Mouse (Mus musculus): ENCODE results near the gene Gnpnat1. TPM values are rescaled to one million over a fixed set of nuclear protein-coding genes. Genes with fewer than 3 reads are reported as not detected.

The Gnpnat1 gene
- polyA plus RNA-seq, 1 experiment from 2014 or later: 29.2 TPM

DNA sequence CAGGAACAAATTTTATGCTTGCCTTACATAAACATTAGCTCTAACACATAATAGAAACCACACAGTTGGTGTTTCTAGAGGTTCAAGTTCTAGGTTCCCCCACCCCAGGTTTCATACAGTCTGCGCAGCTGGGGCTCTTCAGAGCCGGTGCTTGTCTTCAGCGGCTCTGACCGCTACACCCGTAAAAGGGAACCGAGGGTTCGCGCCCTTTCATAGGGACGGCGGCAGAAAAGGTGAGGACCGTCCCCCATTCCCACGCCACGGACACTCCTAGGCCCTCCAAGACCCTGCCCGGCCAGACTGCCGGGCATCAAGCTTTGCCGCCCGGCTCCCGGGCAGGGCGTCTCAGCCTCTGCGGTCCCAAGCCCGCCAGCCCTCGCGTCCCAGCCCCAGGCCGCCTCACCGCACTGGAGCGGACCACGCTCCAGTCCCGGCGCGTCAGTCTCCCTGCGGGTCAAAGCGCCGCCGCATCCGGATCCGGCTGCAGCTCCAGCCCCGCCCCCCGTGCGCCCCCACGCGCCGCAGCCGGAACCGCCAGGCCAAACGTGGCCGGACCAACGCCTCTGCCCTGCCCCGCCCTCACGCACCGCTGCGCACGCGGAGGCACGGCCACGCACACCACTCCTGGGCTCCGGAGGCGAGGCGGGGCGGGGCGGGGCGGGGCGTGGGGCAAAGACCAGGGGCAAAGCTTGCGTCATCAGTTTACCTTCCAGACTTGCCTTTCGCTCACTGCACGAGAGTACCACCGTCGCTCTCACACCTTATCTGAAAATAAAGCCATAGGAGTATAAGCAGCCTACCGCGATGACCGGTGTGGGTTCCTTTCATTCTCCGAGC is 16.1 kb downstream of the Gnpnat1 start:
- Histone ChIP-seq H3K36me3 (no peaks in the 10 kb centered on the region), H3K27ac (peak overlapping the region; percentile 57), H3K27me3 (no peaks in the 10 kb centered on the region), H3K4me1 (replicated peaks) (peaks cover 12% of the 10 kb centered on the region), H3K9me3 (no peaks in the 10 kb centered on the region), H3K4me3 (replicated peaks) (peak overlapping the region; percentile 82), H3K9ac (replicated peaks) (peak overlapping the region; percentile 93), H3K4me2 (replicated peaks) (peak overlapping the region; percentile 83)
- under 1% methylated on average over 71 of the region's 71 CpGs for WGBS
- ATAC-seq: peak; percentile 98

DNA sequence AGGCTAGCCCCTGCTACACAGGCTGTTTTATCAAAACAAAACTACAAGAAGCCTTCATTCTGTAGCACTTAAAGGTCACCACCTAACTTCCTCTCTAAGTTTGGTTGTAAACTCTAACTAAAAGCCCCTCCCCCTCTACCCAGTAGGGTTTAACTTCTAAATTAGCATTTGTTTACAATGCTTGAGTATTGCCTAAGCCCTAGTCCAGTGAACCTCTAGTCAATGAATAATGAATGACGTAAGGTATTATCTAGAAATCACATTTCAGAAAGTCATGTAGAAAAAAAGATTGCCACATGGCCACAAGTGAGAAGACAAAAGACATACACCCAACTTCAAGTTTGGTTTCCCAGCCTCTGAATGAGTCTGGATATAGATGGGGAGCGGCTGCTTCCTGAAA is 17.2 kb downstream of the Gnpnat1 start:
- Histone ChIP-seq H3K9ac (replicated peaks) (no peak overlapping the region), H3K9me3 (no peaks in the 10 kb centered on the region), H3K4me1 (replicated peaks) (peaks cover 12% of the 10 kb centered on the region), H3K27ac (no peak overlapping the region), H3K36me3 (0 out of 2 replicates have a peak, but pooled peaks cover 2% of the 10 kb centered on the region), H3K4me2 (replicated peaks) (peak overlapping the region; percentile 83), H3K4me3 (replicated peaks) (peak overlapping the region; percentile 82), H3K27me3 (no peaks in the 10 kb centered on the region)
- WGBS: 12% methylated on average over 2 of the region's 2 CpGs
- no peak for ATAC-seq

DNA sequence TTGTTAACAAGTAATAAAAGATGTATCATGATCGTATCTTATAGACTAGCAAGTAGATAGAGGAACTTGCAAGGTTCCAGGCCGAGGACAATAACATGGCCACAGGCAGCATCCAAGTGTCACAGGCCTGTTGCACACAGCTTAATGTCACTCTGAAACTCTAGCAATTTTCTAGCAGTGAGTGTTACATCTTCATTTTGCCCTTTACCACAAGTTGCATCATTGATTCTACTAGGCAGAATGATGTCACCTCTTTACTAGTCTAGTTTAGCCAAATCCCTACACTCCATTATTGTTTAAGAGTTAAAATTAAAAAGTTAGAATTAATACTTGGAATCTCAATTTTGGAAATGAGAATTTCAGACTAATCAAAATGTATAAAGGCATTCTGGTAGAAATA is 19.1 kb downstream of the Gnpnat1 start:
- H3K4me1 ChIP-seq (replicated peaks): peaks cover 12% of the 10 kb centered on the region
- WGBS: 93% methylated on average over 2 of the region's 2 CpGs
- no peaks in the 10 kb centered on the region for H3K9me3 ChIP-seq
- no peak overlapping the region for H3K4me2 ChIP-seq (replicated peaks)
- peaks cover 9% of the 10 kb centered on the region for H3K36me3 ChIP-seq
- H3K4me3 ChIP-seq (replicated peaks): no peak overlapping the region
- H3K27ac ChIP-seq: no peak overlapping the region
- H3K27me3 ChIP-seq: no peaks in the 10 kb centered on the region
- ATAC-seq: no peak
- no peak overlapping the region for H3K9ac ChIP-seq (replicated peaks)

- H3K4me3 ChIP-seq (replicated peaks): no peak overlapping the region
- H3K36me3 ChIP-seq: peaks cover 28% of the 10 kb centered on the region
- H3K4me2 ChIP-seq (replicated peaks): no peak overlapping the region
- ATAC-seq: no peak
- no peak overlapping the region for H3K27ac ChIP-seq
- peaks cover 6% of the 10 kb centered on the region for H3K4me1 ChIP-seq (replicated peaks)
- 83% methylated on average over 4 of the region's 4 CpGs for WGBS
- H3K9ac ChIP-seq (replicated peaks): no peak overlapping the region
- H3K27me3 ChIP-seq: no peaks in the 10 kb centered on the region
- H3K9me3 ChIP-seq: no peaks in the 10 kb centered on the region
Measured at GRCm38 (mm10) chr14:45382912-45383311, 21.8 kb downstream of the Gnpnat1 start.

- H3K9ac ChIP-seq (replicated peaks): no peak overlapping the region
- WGBS: 81% methylated on average over 6 of the region's 6 CpGs
Measured at GRCm38 (mm10) chr14:45380756-45381155, 24.0 kb downstream of the Gnpnat1 start.

GRCm38 (mm10) chr14:45378771-45379170 is 25.9 kb downstream of the Gnpnat1 start:
- Histone ChIP-seq H3K27me3 (no peaks in the 10 kb centered on the region), H3K9me3 (no peaks in the 10 kb centered on the region), H3K4me1 (replicated peaks) (no peaks in the 10 kb centered on the region), H3K9ac (replicated peaks) (no peak overlapping the region), H3K27ac (no peak overlapping the region), H3K4me2 (replicated peaks) (no peak overlapping the region), H3K36me3 (peaks cover 28% of the 10 kb centered on the region), H3K4me3 (replicated peaks) (no peak overlapping the region)
- WGBS: 98% methylated on average over 3 of the region's 3 CpGs
- ATAC-seq: no peak

More at GRCm38 (mm10) chr14:45380756-45381155, 24.0 kb downstream of the Gnpnat1 start:
- peaks cover 28% of the 10 kb centered on the region for H3K36me3 ChIP-seq
- H3K27me3 ChIP-seq: no peaks in the 10 kb centered on the region
- H3K9me3 ChIP-seq: no peaks in the 10 kb centered on the region
- ATAC-seq: no peak
- no peak overlapping the region for H3K27ac ChIP-seq
- no peak overlapping the region for H3K4me3 ChIP-seq (replicated peaks)
- no peak overlapping the region for H3K4me2 ChIP-seq (replicated peaks)
- no peaks in the 10 kb centered on the region for H3K4me1 ChIP-seq (replicated peaks)

DNA sequence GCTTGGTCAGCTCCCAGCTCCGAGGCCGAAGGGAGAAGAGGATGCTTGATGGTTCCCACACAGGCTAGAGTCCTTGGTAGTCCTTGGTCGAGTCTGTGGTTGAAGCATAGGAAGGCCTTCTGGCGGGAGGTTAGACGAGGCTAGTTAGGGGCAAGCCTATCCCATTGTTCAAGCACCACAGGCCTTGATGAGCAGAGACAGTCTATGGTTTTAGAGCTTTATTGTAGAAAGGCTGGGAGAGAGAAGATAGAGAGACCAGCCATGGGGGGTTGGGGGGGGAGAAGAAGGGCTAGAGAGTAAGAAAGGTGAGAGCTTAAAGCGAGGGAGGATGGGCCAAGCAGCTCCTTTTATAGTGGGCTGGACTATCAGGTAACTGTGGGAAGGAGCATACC is 39.5 kb downstream of the Gnpnat1 start:
- H3K36me3 ChIP-seq: peaks cover 18% of the 10 kb centered on the region
- no peak overlapping the region for H3K9ac ChIP-seq (replicated peaks)
- H3K9me3 ChIP-seq: no peaks in the 10 kb centered on the region
- no peak overlapping the region for H3K4me3 ChIP-seq (replicated peaks)
- H3K27ac ChIP-seq: peak overlapping the region; percentile 3; the same call in 1 of the 2 replicates
- H3K27me3 ChIP-seq: no peaks in the 10 kb centered on the region
- H3K4me2 ChIP-seq (replicated peaks): no peak overlapping the region
- ATAC-seq: no peak
- WGBS: 90% methylated on average over 6 of the region's 6 CpGs
- H3K4me1 ChIP-seq (replicated peaks): 0 out of 2 replicates have a peak, but pooled peaks cover 8% of the 10 kb centered on the region

DNA sequence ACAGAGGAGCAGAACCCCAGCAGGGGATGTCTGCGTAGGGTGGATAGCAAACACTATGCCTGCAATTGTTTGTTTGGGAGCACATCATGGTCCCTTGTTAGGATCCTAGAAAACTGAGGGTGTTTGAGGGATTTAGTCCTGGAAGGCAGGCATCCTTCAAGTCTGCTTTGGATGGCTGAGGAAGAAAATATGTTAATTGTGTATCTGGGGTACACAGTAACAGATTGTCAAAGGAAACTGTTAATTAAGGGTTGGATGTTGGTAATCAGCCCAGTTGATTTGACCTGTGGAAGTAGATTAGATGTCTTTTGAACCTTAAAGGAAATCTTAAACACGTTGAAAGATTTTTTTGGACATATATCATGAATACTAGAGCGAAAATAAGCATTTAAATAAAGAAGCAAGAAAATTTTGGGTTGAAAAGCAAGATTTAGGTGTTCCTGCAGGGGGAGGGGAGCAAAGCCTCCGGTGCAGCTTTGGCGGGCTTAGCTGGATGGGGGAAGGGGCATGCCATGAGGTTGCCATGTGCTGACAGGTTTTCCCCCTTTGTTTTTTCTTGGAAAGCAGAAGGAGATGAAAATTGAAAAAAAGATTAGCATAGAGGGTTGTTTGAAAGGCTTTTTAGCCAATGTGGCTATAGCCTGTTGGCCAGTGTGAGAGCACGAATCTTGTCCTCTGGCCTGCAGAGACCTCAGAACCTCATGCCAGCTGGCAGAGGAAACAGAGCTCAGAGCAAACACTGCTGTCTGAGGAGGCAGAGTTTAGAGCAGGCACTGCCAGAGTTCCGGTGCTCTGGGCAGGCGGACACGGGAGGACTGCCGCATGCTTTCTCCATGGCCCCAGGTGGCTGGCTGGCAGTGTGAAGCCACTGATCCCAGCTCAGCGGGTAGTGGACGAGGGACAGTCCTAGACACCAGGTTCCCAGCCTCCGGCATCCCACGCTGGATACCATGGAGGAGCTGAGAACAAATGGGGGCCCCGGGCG is 40.2 kb downstream of the Gnpnat1 start:
- H3K36me3 ChIP-seq: peaks cover 15% of the 10 kb centered on the region
- peak; percentile 72 for ATAC-seq
- H3K4me1 ChIP-seq (replicated peaks): 0 out of 2 replicates have a peak, but pooled peaks cover 8% of the 10 kb centered on the region
- peak overlapping the region; percentile 3; the same call in 1 of the 2 replicates for H3K27ac ChIP-seq
- WGBS: 73% methylated on average over 16 of the region's 16 CpGs
- H3K27me3 ChIP-seq: no peaks in the 10 kb centered on the region
- H3K9ac ChIP-seq (replicated peaks): no peak overlapping the region
- H3K4me3 ChIP-seq (replicated peaks): no peak overlapping the region
- H3K4me2 ChIP-seq (replicated peaks): no peak overlapping the region
- H3K9me3 ChIP-seq: no peaks in the 10 kb centered on the region

- Histone ChIP-seq H3K36me3 (peaks cover 19% of the 10 kb centered on the region), H3K9ac (replicated peaks) (peak within 1 kb of the TSS; percentile 81), H3K9me3 (no peaks in the 10 kb centered on the region), H3K4me2 (replicated peaks) (peak within 1 kb of the TSS; percentile 73), H3K27me3 (no peaks in the 10 kb centered on the region), H3K4me1 (replicated peaks) (peaks cover 12% of the 10 kb centered on the region), H3K4me3 (replicated peaks) (peak within 1 kb of the TSS; percentile 79), H3K27ac (peak within 1 kb of the TSS; percentile 75)
- peak; percentile 99 for ATAC-seq
- WGBS: under 1% methylated on average over 56 of the region's 93 CpGs
Measured at GRCm38 (mm10) chr14:45350931-45351859, 53.5 kb downstream of the Gnpnat1 start, which contains the start of gene Styx. Styx (plus strand) TSS chr14:45351093.

DNA sequence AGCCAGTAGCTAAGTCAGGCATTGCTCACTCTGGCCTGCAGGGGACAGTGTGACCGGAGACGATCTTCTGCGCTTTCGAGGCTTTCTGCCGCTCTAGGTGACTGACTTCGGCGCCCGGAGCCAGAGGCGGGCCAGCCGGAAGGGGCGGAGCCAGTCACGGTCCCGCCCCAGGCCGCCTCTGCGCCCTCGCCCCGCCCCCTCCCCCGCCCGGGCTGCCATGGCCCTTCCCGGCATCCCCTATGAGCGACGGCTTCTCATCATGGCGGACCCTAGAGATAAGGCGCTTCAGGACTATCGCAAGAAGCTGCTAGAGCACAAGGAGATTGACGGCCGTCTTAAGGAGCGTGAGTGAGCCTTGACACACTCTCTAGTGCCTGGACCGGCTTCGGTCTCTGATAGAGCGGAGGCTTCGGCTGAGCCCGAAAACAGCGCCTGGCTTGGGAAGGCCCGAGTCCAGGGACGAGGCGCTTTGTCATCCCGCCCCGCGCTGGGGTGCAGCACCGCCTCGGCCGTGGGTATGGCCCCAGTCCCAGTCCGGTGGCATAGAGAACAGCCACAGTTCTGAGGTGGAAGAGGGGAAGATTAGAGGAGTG is 75.0 kb downstream of the Gnpnat1 start, which contains the start of gene Psmc6:
Gene Psmc6 (plus strand): TSS at position 200 of the 593 bp plus-strand sequence.
- WGBS: under 1% methylated on average over 44 of the region's 44 CpGs
- Histone ChIP-seq H3K4me2 (replicated peaks) (peak within 1 kb of the TSS; percentile 70), H3K27ac (peak within 1 kb of the TSS; percentile 93)

More for the DNA sequence above, 75.0 kb downstream of the Gnpnat1 start, which contains the start of gene Psmc6:
- Histone ChIP-seq H3K36me3 (peaks cover 21% of the 10 kb centered on the region), H3K4me1 (replicated peaks) (peaks cover 19% of the 10 kb centered on the region), H3K4me3 (replicated peaks) (peak within 1 kb of the TSS; percentile 87), H3K9ac (replicated peaks) (peak within 1 kb of the TSS; percentile 95), H3K9me3 (no peaks in the 10 kb centered on the region), H3K27me3 (no peaks in the 10 kb centered on the region)
- ATAC-seq: peak; percentile 96
